Mouse (Mus musculus): ENCODE results near the gene Arhgef26. TPM values are rescaled to one million over a fixed set of nuclear protein-coding genes. Genes with fewer than 3 reads are reported as not detected.

The Arhgef26 gene
- total and polyA plus RNA-seq, 3 experiments = 0.08 TPM; not detected in 2

- DNase-seq (ENCODE audit: low read depth, low spot score) = no peak
- no peak overlapping the region for H3K27ac ChIP-seq (ENCODE audit: control insufficient read depth, low read depth, low read length)
- no peak for TF ChIP-seq MEF2A (IDR thresholded peaks at IDR 0.05; ENCODE audit: extremely low read depth, insufficient replicate concordance, low read depth, low read length, poor library complexity, severe bottlenecking)
- no peak for TF ChIP-seq POLR2AphosphoS2 (IDR thresholded peaks at IDR 0.05; ENCODE audit: low read length)
- no peak for TF ChIP-seq TBP (IDR thresholded peaks at IDR 0.05; ENCODE audit: low read depth, low read length)
- TF ChIP-seq CHD1 (IDR thresholded peaks at IDR 0.05; ENCODE audit: low read depth, low read length) = no peak
- H3K4me3 ChIP-seq (ENCODE audit: control insufficient read depth in 1 of 2, insufficient read depth in 1 of 2, low read depth in 2 of 2, low read length in 2 of 2) = no peak overlapping the region
- H3K9ac ChIP-seq (ENCODE audit: control insufficient read depth, low read depth, low read length, poor library complexity, severe bottlenecking) = no peak overlapping the region
- no peaks in the 10 kb centered on the region for H3K4me1 ChIP-seq (ENCODE audit: control insufficient read depth in 1 of 2, insufficient read depth in 2 of 2, low read length in 2 of 2)
- no peaks in the 10 kb centered on the region for H3K9me3 ChIP-seq (replicated peaks; ENCODE audit: insufficient read depth, low read length)
- H3K27me3 ChIP-seq (ENCODE audit: control insufficient read depth in 1 of 2, insufficient read depth in 2 of 2, low read length in 2 of 2) = no peaks in the 10 kb centered on the region
- H3K36me3 ChIP-seq (ENCODE audit: control insufficient read depth in 1 of 2, insufficient read depth in 2 of 2, low read length in 2 of 2) = no peaks in the 10 kb centered on the region
- H3K79me2 ChIP-seq (ENCODE audit: control insufficient read depth, insufficient read depth, low read length, poor library complexity) = no peaks in the 10 kb centered on the region
Measured at GRCm38 (mm10) chr3:62412704-62413103, 74.6 kb downstream of the Arhgef26 start.

GRCm38 (mm10) chr3:62414926-62415325 is 76.8 kb downstream of the Arhgef26 start:
- Histone ChIP-seq H3K27ac (ENCODE audit: control insufficient read depth, low read depth, low read length) (no peak overlapping the region), H3K4me1 (ENCODE audit: control insufficient read depth in 1 of 2, insufficient read depth in 2 of 2, low read length in 2 of 2) (no peaks in the 10 kb centered on the region), H3K36me3 (ENCODE audit: control insufficient read depth in 1 of 2, insufficient read depth in 2 of 2, low read length in 2 of 2) (no peaks in the 10 kb centered on the region), H3K27me3 (ENCODE audit: control insufficient read depth in 1 of 2, insufficient read depth in 2 of 2, low read length in 2 of 2) (no peaks in the 10 kb centered on the region), H3K9me3 (replicated peaks; ENCODE audit: insufficient read depth, low read length) (no peaks in the 10 kb centered on the region), H3K9ac (ENCODE audit: control insufficient read depth, low read depth, low read length, poor library complexity, severe bottlenecking) (no peak overlapping the region), H3K4me3 (ENCODE audit: control insufficient read depth in 1 of 2, insufficient read depth in 1 of 2, low read depth in 2 of 2, low read length in 2 of 2) (no peak overlapping the region), H3K79me2 (ENCODE audit: control insufficient read depth, insufficient read depth, low read length, poor library complexity) (no peaks in the 10 kb centered on the region)
- TF ChIP-seq CHD1 (IDR thresholded peaks at IDR 0.05; ENCODE audit: low read depth, low read length) (no peak), GATA1 (IDR thresholded peaks at IDR 0.05; ENCODE audit: low read depth, low read length) (no peak), MAFK (IDR thresholded peaks at IDR 0.05; ENCODE audit: borderline replicate concordance, low read depth, low read length) (no peak), ZKSCAN1 (IDR thresholded peaks at IDR 0.05; ENCODE audit: low read depth, low read length) (no peak), ZC3H11A (IDR thresholded peaks at IDR 0.05; ENCODE audit: low read depth, low read length) (no peak), ELF1 (IDR thresholded peaks at IDR 0.05; ENCODE audit: low read depth, low read length) (no peak), ETS1 (IDR thresholded peaks at IDR 0.05; ENCODE audit: low read depth, low read length) (no peak), MXI1 (IDR thresholded peaks at IDR 0.05; ENCODE audit: low read depth, low read length) (no peak), BHLHE40 (IDR thresholded peaks at IDR 0.05; ENCODE audit: borderline replicate concordance, low read depth, low read length) (no peak), NRF1 (IDR thresholded peaks at IDR 0.05; ENCODE audit: insufficient read depth, low read depth, low read length, poor library complexity, severe bottlenecking) (no peak), NELFE (IDR thresholded peaks at IDR 0.05; ENCODE audit: low read depth, low read length) (no peak), TAL1 (IDR thresholded peaks at IDR 0.05; ENCODE audit: low read length) (no peak), CTCF (IDR thresholded peaks at IDR 0.05 in 2 of 3, conservative IDR thresholded peaks at IDR 0.05 in 1 of 3; ENCODE audit: control insufficient read depth in 1 of 3, insufficient read depth in 1 of 3, low read depth in 2 of 3, low read length in 3 of 3, poor library complexity in 1 of 3, severe bottlenecking in 1 of 3) (no peak), POLR2AphosphoS2 (IDR thresholded peaks at IDR 0.05; ENCODE audit: low read length) (no peak), POLR2AphosphoS5 (IDR thresholded peaks at IDR 0.05; ENCODE audit: borderline replicate concordance, low read depth, low read length) (no peak), JUND (IDR thresholded peaks at IDR 0.05; ENCODE audit: low read depth, low read length) (no peak)
- no peak for DNase-seq (ENCODE audit: low read depth, low spot score)
